Mouse (Mus musculus) spleen, postnatal 14 days (tissue): ENCODE results near the gene Bglap2.
"Not testable (repeated sequence)": the region's sequence is repeated elsewhere in the genome, so short reads cannot be mapped to it uniquely, and the experiment has no call there.

Experiments used
- DNase-seq, 2 experiments: peaks; one replicate each; pipeline ENCODE4 v3.0.0; 2021 to 2022; ENCODE audit warnings: low spot score in 2 of 2

The Bglap2 gene

GRCm38 (mm10) chr3:88378599-88378998, at the start of gene Bglap2:
Gene Bglap2, minus strand, starts transcription at chr3:88378699.
- not testable (repeated sequence) for DNase-seq

DNA sequence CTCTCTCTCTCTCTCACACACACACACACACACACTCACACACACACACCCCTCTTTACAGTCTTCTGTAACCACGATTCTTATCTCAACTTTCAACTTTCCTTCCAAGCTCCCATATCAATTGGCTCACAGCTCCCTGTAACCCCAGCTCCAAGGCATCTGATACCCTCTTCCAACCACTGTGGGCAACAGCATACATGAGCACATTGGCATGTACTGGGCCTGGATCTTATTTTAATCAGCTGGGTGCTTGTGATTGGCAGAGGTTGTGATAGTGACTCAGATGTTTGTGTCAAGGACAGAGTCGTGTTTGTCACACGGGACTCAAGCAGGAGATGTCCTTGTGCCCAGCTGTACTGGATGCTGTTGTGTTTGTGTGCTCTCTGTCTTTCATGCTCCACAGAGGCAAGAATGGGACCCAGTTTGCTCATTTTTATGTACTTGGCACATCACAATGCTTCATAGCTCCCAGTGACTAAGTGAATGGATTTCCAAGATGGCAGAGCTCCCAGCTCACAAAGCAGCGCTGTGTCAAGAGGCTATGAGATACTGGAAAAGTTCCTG, 48.9 kb upstream of the Bglap2 start:
- no peak for DNase-seq

GRCm38 (mm10) chr3:88425708-88426420, 47.4 kb upstream of the Bglap2 start:
- DNase-seq, result no peak

DNA sequence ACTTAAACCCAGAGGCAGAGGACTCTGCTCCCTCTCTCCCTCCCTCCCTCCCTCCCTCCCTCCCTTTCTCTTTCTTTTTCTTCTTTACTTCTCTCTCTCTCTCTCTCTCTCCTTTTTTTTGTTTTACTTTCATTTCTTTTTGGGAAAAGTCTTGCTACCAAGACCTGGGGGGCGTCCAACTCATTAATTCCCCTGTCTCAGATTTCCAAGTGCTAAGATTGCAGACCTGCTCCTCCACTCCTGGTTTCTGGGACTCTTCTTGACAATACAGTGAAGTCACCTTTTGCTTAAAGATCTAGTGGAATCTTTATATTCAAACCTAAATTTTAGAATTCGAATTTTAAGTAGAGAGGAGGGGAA, 46.8 kb upstream of the Bglap2 start:
- no peak for DNase-seq

DNA sequence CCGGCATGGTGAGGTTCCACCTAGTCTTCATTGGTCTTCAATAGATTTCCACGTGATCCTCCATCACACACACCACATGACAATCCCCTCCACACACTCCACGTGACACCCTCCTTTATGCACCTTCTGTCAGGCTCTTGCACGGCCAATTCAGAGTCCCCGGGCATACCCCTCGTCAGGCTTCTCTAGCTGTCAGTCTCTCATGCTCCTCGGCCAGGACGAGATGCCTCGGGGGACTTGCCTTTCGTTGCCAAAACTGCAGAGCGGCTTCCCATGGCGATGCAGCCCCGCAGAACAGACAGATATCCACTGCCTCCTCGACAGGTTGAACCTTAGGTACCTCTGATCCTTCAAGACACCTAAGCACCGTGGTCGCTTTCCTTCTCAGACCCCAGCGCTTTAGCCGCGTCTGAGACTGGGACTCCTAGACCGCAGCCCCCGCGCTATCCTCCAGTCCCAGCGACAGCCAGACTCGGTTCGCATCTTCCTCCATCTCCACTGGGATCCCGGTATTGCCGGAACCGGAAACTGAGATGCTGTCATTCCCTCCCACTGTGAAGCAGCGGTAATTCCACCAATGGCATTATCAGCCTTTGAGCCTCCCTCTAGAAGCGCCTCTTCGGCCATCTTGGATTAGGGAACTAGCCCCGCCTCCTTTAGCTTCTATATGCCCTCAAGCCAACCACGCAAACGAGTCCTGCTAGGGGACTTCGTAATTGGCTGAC, 46.3 kb upstream of the Bglap2 start, which contains the start of gene Slc25a44:
Gene Slc25a44 (minus strand): TSS at position 535 of the 725 bp plus-strand sequence.
- peak; percentile 81 to 89 for DNase-seq

GRCm38 (mm10) chr3:88422020-88422720, 43.7 kb upstream of the Bglap2 start:
- DNase-seq, result no peak

DNA sequence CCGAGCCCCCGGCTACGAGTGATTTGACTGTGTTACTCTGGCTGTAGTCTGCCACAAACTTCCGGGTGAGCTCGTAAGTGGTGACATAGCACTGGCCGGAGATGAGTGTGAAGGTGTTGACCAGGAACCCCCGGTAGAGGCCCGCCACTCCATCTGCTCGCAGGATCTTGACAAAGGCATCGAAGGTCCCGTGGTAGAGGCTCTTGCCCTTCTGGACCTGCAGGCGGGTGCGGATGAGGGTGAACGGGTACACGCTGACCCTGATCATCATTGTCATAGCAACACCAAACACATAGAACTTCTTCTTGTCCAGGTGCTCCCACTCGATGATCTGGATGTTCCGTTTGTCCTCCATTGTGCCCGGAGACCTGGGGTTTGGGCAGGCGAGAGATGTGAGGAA, 42.3 kb upstream of the Bglap2 start:
- DNase-seq, result no peak

GRCm38 (mm10) chr3:88418016-88418415, 39.5 kb upstream of the Bglap2 start:
- DNase-seq, result no peak

- DNase-seq, result no peak
Measured at GRCm38 (mm10) chr3:88415668-88416067, 37.2 kb upstream of the Bglap2 start.

DNA sequence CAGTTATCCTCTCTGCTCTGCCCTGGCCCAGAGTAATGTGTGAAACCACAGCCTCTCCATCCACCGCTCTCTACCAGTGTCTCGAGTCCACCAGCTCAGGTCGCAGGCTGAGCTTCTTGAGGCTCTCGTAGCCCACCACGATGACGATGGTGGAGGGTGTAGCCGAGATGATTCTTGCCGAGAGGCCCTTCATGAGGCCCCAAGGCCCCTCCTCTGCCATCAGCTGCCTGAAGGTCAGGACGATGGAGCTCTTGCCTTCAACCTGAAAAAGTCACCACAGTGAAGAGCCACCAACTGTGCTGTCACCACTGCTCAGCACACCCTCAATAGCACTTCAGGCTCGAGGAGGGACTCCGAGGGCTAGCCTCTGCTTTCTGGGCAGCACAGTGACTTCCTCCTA, 34.1 kb upstream of the Bglap2 start:
- no peak for DNase-seq

GRCm38 (mm10) chr3:88411681-88412080, 33.2 kb upstream of the Bglap2 start:
- DNase-seq, result peak in 1 of 2 experiments; percentile 41

GRCm38 (mm10) chr3:88410645-88411031, 32.1 kb upstream of the Bglap2 start:
- no peak for DNase-seq

DNA sequence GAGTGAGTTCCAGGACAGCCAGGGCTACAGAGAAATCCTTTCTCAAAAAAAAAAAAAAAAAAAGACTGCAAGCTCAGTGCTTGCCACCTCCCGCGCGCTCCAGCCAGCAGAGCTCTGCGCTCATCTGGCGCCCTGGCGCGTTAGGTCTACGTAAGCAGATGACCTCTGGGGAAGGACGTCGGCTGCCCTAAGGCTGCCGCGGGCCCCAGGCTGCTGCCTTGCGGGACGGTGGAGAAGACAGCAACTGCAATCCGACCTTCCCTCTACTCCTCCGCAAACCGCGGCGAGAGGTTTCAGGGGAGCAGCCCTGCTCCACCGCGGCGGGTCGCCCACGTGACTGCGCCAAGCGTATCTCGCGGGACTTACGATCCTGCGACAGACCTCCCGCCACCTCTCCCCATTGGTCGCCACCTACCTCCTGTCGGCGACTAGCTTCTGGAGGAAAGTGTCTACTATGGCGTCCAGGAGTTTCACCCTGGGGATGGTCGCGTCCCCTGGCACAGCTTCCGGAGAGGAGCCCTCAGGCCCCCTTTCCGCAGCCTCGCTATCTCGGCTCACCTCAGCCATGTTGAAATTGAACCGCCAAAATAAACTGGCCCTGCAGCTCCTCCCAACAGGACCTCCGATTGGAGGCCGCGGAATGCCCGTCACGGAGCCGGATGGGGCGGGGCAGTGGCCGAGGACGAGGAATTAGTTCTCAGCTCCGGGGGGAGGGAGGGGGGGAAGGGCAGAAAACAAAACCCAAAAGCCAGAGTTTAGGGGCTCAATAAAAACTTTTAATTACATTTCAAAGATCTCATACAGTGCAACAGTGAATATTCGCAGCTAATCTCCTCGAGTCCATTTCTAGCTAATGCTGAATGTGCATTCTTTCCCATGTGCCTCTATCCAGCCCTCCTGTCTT, 31.5 kb upstream of the Bglap2 start, which contains the start of gene Pmf1:
Gene Pmf1 (minus strand): TSS at position 591 of the 904 bp plus-strand sequence.
- peak; percentile 85 to 88 for DNase-seq

- no peak for DNase-seq
Measured at GRCm38 (mm10) chr3:88408953-88409352, 30.5 kb upstream of the Bglap2 start.

DNA sequence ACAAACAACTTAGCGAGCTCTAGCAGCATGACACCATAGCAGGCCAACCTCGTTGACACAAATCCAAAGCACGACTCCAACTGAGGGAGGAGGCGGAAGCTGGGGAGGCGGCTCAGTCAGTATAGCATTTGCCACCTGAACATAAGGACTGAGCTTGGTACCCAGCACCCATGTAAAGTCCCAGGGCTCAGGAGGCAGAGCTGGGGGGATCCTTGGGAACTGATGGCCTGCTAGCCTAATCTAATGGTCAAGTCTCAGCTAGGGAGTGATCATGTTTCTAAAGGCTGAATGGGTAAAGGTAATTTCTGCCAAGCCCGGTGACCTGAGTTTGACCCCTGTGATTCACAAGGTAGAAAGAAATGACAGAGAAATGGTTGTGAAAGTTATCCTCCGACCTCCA, 29.0 kb upstream of the Bglap2 start:
- no peak for DNase-seq

- peak in 1 of 2 experiments; percentile 62 for DNase-seq
Measured at GRCm38 (mm10) chr3:88407090-88407489, 28.6 kb upstream of the Bglap2 start.

DNA sequence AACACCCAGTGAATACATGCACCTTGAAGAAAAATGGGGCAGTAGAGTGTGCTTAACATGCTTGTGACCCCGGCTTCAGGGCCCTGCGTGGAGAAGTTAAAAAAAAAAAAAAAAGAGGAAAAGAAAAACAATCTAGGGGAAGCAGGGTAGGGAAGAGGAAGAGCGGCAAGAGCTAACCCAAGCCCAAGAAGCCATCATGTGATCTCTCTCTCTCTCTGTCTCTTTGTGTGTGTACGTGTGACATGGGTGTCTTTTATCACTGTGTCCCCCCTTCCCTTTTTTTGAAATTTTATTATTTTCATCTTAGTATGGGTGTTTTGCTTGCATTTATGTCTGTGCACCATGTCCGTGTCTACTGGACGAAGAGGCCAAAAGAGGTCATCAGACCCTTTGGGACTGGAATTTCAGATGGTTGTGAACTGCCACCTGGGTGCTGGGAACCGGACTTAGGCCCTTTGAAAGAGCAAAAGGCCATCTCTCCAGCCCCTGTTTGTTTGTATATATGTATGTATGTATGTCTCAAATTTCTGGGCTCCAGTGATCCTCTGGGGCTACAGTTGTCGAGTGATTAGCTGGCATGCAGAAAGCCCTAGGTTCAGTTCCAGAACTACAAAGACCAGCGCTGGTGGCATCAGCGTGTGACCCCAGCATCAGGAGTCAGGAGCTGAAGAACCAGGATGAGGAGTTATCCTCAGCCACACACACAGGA, 25.2 kb upstream of the Bglap2 start:
- no peak for DNase-seq

GRCm38 (mm10) chr3:88398666-88399065, 20.2 kb upstream of the Bglap2 start:
- DNase-seq, result no peak

DNA sequence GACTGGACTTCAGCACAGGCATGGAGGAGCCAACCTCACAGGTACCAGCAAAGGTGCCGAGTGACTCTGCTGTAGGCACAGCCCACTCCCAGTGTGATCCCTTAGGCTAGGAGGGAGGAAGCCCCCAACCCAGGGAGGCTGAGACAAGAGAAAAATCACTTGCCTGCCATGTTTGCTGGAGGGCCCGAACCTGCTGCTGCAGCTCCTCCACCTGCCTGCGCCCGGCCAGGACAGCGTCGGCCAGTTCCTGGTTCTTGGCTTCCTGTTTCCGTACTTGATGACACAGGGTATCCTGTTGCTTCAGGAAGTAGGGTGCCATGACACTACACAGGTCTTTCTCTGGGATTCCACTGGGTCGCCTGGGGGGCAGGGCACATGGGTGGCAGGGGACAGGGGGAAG, 17.2 kb upstream of the Bglap2 start:
- DNase-seq, result no peak

- DNase-seq, result peak in 1 of 2 experiments; percentile 31
Measured at GRCm38 (mm10) chr3:88395288-88395687, 16.8 kb upstream of the Bglap2 start.
